Mouse (Mus musculus) left cerebral cortex, adult 11 months (tissue): ENCODE measurements around the gene 1700113H08Rik.

Source experiments
- DNase-seq: peaks from one replicate; pipeline ENCODE4 v3.0.0; 2022; ENCODE audit warnings: low spot score

1700113H08Rik gene

GRCm38 (mm10) chr10:87209466-87209865, 151.6 kb downstream of the 1700113H08Rik start:
- no peak for DNase-seq

GRCm38 (mm10) chr10:87211046-87211445, 153.2 kb downstream of the 1700113H08Rik start:
- no peak for DNase-seq

- peak; percentile 1 for DNase-seq
Measured at GRCm38 (mm10) chr10:87212854-87213253, 155.0 kb downstream of the 1700113H08Rik start.

GRCm38 (mm10) chr10:87230071-87230910, 172.4 kb downstream of the 1700113H08Rik start:
- DNase-seq = no peak

- no peak for DNase-seq
Measured at GRCm38 (mm10) chr10:87239332-87240008, 181.6 kb downstream of the 1700113H08Rik start.

- DNase-seq = no peak
Measured at GRCm38 (mm10) chr10:87271724-87272123, 213.9 kb downstream of the 1700113H08Rik start.

GRCm38 (mm10) chr10:87272133-87272622, 214.3 kb downstream of the 1700113H08Rik start:
- DNase-seq = no peak

GRCm38 (mm10) chr10:87275075-87275474, 217.2 kb downstream of the 1700113H08Rik start:
- no peak for DNase-seq
